Mouse (Mus musculus) brain, embryonic 14.5 days (tissue): ENCODE results near the gene Scgb1b27. TPM values are rescaled to one million over a fixed set of nuclear protein-coding genes. Genes with fewer than 3 reads are reported as not detected.
A peak's percentile ranks its signal among the peaks of the same experiment; 100 is the strongest.
"Not testable (repeated sequence)": the region's sequence is repeated elsewhere in the genome, so short reads cannot be mapped to it uniquely, and the experiment has no call there.

Source experiments
- DNase-seq: peaks from one replicate; pipeline ENCODE4 v3.0.0-alpha.2; 2011; ENCODE audit warnings: low read depth
- CTCF ChIP-seq: fragments of 200-500 bp; IDR thresholded peaks from 2 replicates; pipeline ENCODE4 v1.5.1; 2012; ENCODE audit warnings: inconsistent platforms, mild to moderate bottlenecking, moderate library complexity, borderline replicate concordance; ENCODE audit not compliant: insufficient read depth, insufficient read length; ENCODE audit errors: extremely low read depth
- POLR2A ChIP-seq: fragments of 200-500 bp; IDR thresholded peaks from 2 replicates; pipeline ENCODE4 v1.6.1; 2012; ENCODE audit warnings: mild to moderate bottlenecking, inconsistent platforms, borderline replicate concordance; ENCODE audit not compliant: poor library complexity, insufficient read depth, insufficient read length, severe bottlenecking; ENCODE audit errors: extremely low read depth
- polyA plus RNA-seq: library from polyadenylated mRNA; depleted of rRNA; stranded (reverse); fragments of >200 nt; gene quantifications from 2 replicates; pipeline ENCODE4 v1.2.3, GENCODE M21; 2012; rRNA removed

Gene Scgb1b27
- not detected in 2 replicates for polyA plus RNA-seq

DNA sequence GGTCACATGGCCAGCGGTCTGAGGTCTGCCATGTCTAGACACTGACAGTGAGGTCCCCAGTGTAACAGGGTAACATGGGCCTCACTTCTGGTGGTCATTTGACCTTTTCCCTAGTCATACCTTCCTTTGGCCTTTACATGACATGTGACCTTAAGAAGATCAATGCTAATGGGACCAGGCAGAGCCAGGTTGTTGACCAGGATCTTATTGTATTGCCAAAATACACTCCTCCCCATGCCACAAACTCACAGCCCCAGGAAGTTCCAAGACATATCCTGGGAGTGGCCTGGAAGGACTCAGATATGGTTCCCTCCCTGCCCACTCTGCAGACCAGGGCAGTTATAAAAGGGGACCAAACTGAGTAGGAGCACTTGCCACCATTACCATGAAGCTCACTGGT, at the start of gene Scgb1b27:
Gene Scgb1b27, plus strand, starts transcription at position 301 of the 400 bp plus-strand sequence.
- not testable (repeated sequence) for DNase-seq

DNA sequence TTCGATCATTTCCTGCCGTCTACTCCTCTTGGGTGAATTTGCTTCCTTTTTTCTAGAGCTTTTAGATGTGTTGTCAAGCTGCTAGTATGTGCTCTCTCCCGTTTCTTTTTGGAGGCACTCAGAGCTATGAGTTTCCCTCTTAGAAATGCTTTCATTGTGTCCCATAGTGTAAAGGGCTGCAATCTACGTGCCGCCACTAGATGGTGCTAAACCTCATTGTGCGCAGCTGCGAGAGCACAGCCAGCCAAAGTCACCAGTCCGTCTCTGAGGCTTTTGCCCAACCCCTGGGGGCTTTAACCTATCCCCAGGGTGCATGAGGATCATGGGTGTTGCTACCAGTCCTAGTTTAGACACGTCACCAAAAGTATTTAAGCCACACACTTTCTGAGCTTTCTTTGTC, 39.0 kb upstream of the Scgb1b27 start:
- DNase-seq, result peak; percentile 0
- TF ChIP-seq CTCF, result peak; percentile 32; the same call in 1 of the 2 replicates

DNA sequence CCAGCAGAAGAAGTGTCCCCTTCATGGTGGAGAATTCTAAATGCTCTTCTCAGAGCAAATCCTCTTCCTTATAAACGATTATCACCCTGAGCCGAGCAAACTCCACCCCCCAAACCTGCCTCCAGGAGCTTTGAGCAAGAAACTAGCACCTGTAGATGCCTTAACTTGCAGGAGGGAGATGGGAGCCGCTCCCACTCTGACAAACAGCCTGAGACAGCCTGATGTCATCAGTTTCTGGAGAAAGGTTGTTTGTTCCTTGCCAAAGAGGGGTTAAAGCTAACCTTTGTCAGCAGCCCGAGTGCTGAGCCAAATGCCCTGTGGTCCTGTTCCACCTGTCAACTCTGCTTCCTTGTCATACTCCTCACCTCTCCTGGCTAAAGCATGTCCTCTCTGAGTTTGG, 7.4 kb upstream of the Scgb1b27 start, which contains the start of gene Scgb2b27:
Gene Scgb2b27, minus strand, starts transcription at position 101 of the 400 bp plus-strand sequence.
- DNase-seq, result no peak
- TF ChIP-seq POLR2A, result no peak
- TF ChIP-seq CTCF, result no peak

DNA sequence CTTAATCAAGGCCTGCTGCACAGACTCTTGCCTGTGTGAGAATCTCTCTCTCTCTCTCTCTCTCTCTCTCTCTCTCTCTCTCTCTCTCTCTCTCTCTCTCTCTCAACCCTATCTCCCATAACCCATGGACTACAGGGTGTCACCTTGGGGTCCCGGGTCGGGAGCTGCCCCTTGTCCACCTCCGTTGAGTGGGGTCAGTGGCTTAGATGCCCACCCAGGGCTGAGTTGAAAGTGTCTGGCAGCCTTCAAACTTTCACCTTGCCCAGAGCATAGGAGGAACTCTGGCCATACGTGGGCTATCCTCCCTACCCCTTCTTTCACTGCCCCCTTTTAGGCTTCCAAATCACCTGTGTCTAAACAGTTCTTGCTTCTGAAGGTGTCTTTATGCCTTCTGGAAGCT, 4.4 kb downstream of the Scgb1b27 start:
- TF ChIP-seq CTCF (no peak), POLR2A (no peak)

DNA sequence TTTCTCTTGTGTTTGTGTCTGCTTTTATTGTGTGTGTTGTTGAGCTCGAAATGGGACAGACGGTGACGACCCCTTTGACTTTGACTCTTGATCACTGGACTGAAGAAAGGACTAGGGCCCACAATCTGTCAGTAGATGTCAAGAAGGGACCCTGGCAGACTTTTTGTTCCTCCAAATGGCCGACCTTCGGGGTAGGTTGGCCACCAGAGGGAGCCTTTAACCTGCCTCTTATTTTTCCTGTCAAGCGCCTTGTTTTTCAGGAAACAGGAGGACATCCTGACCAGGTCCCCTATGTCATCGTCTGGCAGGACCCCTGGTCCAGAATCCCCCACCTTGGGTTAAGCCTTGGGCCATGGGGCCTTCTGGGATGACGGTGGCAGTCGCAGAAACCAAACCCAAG, 5.9 kb downstream of the Scgb1b27 start:
- not testable (repeated sequence) for DNase-seq

More for the DNA sequence above, 4.4 kb downstream of the Scgb1b27 start:
- DNase-seq, result no peak

DNA sequence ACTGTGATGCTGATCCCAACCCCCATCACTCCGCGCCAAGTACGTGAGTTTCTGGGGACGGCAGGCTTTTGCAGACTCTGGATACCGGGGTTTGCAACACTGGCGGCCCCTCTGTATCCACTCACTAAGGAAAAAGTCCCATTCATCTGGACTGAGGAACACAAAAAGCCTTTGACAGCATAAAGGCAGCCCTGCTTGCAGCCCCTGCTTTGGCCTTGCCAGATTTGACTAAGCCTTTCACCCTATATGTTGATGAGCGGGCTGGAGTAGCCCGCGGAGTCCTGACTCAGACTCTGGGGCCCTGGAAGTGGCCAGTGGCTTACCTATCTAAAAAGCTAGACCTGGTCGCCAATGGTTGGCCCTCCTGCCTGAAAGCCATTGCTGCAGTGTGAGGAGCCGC, 8.7 kb downstream of the Scgb1b27 start:
- DNase-seq, result no peak
- no peak for TF ChIP-seq POLR2A
- no peak for TF ChIP-seq CTCF

DNA sequence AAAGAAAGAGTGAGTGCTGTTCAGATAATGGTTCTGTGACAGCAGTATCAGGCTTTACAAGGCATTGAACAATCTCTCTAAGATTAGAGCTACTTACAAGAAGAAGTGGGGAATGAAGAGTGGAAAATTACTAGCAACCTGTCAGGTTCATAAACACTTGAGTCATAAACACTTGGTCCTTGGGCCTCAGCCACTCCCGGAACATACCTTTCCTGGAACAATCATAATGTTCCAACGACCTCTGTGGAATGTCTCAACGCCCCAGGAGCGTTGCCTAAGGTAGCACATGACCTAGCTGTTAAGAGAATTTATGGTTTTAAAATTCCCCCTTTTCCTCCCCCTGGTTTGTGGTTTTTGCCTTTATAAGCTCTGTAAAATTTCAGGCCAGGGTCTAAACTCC, 13.3 kb downstream of the Scgb1b27 start:
- DNase-seq, result not testable (repeated sequence)

DNA sequence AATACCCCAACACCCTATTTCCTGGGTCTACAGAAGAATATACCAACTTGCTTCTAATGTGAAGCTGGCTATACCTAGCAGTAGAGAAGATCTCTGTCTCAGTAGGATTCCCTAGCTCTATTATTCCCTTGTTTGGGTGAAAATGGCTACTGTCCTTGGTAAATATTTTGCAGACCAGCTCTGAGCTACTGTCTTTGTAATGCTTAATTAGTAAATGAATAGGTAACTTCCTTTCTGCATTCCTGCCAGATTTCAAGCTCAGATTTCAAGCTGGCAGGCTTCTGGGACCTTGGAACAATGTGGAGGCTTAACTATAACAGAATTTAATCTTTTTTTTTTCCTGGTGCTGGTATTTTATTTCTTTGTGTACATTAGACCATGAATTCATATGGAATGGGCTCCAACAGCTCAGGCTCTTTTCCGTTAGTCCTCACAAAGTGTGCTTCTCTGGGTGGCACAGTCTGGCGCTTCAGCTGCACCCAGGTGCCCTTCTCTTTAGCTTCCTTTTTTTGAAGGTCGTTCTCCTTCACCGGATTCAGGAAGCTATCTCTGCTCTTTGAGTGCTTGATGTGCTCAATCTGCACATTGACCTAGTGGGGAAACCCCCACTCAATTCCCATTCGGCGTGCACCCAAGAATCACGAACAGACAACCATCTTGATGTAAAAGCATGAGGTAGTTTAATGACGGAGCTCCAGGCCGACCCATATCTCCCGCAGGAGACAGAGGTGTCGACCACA, 15.0 kb downstream of the Scgb1b27 start:
- DNase-seq, result not testable (repeated sequence)

DNA sequence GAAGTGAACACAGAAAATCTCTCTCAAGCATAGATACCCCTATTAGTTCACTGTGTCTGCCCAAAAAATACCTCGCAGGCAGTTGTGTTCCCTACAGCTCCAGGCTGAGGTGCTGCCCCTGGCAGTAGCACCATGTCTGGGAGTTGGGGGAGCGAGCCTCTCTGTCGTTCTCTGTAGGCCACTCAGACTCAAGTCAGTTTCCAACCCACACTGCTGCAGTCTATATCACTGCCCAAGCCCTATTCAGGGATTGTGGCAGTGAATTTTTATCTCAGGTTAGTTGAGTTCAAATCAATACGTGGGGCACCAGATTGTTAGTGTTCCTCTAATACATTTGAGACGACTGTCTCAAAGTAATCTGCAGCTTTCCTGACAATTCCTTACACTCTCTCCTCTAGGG, 46.8 kb downstream of the Scgb1b27 start:
- DNase-seq, result not testable (repeated sequence)

Other genes starting within 250 kb of the Scgb1b27 start
- not detected in 2 replicates for gene Scgb2b26, start 76.4 kb upstream of the Scgb1b27 start, polyA plus RNA-seq
- not detected in 2 replicates for gene Scgb2b27, start 7.5 kb upstream of the Scgb1b27 start, polyA plus RNA-seq
- gene Scgb1b30, start 73.9 kb downstream of the Scgb1b27 start, polyA plus RNA-seq, result not detected in 2 replicates
- gene Wtip, start 111.8 kb downstream of the Scgb1b27 start, polyA plus RNA-seq, result 35.5 and 40.4 TPM in 2 replicates
- 133 and 136 TPM in 2 replicates for gene Uba2, start 148.1 kb downstream of the Scgb1b27 start, polyA plus RNA-seq
- 48.7 and 66.3 TPM in 2 replicates for gene Pdcd2l, start 175.2 kb downstream of the Scgb1b27 start, polyA plus RNA-seq
- 209 and 273 TPM in 2 replicates for gene Gpi1, start 208.9 kb downstream of the Scgb1b27 start, polyA plus RNA-seq
- not detected in 2 replicates for gene Gm6096, start 229.6 kb downstream of the Scgb1b27 start, polyA plus RNA-seq